Mouse (Mus musculus) erythroblast, adult 5-6 weeks (primary cell): ENCODE results near the gene Speer4f2. TPM values are rescaled to one million over a fixed set of nuclear protein-coding genes. Genes with fewer than 3 reads are reported as not detected.
"Not testable (repeated sequence)": the region's sequence is repeated elsewhere in the genome, so short reads cannot be mapped to it uniquely, and the experiment has no call there.

ENCODE experiments used
- ATAC-seq: replicated peaks from 2 replicates; pipeline ENCODE4 v1.8.0; 2016; ENCODE audit warnings: moderate number of reproducible peaks, mild to moderate bottlenecking, moderate TSS enrichment, inconsistent platforms; ENCODE audit not compliant: poor library complexity, low FRiP score, severe bottlenecking
- total RNA-seq, 2 experiments: library from RNA; stranded (forward) in 1 of 2; stranded (reverse) in 1 of 2; fragments of 150-400 nt in 1 of 2; fragments of 200-764, 138-1000 nt in 1 of 2; gene quantifications; 2 replicates each; pipeline versions ENCODE4 v1.2.3 to v1.2.4; 2015 to 2017; ENCODE audit warnings: low replicate concordance in 2 of 2

The Speer4f2 gene
- total RNA-seq (2015; ENCODE audit: low replicate concordance) (not detected in 2 replicates), total RNA-seq (2017; ENCODE audit: low replicate concordance) (not detected in 2 replicates)

DNA sequence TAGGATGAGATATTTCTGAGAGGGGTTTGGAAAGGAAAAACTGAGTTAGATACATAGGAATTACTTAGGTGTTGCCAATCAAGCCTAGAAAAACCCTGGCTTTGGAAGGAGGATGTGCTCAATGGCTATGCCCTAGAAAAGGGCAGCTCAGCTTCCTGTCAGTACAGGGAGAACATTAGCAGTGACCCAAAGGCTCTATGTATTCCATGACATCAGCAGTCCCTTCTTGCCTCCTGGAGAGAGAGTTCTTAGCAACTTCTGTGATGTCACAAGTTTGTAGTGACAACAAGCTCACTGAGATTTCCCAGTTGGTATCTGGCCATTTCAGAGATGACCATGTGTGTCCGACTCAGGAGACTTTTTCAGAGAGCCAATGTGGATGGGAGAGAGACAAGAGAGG, at the start of gene Speer4f2:
Gene Speer4f2, plus strand, starts transcription at position 301 of the 400 bp plus-strand sequence.
- ATAC-seq = not testable (repeated sequence)

DNA sequence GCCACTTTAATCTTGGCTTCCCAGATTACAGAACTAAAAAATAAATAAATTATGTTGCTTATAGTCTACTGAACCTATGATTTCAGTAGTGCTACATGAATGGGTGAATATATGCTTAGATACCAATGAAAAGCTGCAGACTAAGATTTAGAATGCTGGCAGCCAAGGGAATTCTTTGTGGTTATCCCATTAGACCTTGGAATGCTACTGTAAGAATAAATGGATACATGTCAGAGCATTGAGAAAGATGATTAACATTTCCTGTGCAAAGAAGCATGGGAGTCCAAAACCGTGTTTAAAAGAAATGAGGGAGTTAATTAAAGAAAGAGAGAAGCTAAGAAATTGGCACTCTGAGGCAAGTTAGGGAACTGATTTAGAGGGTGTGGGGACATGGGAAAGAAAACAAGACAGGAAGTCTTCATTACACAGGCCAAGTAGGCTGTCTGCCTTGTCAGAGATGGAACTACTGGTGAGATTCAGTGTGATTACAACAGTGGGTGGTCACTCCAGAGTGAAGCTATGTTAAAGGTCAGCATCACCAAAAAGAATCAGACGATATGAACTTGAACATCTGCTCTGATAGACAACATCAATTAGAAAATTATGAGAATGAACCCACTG, 43.9 kb upstream of the Speer4f2 start:
- ATAC-seq = no peak

DNA sequence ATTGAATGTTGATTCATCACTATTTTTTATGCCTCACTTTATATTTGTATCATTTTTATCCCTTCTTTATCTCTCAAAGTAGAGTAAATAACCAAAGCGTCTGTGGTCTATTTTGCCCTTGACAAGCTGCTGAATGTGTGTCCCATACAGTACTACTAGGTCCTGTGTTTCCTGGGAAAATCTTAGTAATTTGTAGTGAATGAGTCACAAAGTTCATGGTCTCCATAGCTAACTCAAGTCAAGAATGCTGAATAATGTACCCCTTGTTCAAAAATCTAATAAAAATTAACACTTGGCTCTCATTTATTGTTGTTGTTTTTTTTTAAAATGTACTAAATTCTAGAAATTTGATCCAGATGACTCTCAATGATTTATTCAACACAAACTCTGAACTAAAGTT, 38.1 kb upstream of the Speer4f2 start:
- no peak for ATAC-seq

DNA sequence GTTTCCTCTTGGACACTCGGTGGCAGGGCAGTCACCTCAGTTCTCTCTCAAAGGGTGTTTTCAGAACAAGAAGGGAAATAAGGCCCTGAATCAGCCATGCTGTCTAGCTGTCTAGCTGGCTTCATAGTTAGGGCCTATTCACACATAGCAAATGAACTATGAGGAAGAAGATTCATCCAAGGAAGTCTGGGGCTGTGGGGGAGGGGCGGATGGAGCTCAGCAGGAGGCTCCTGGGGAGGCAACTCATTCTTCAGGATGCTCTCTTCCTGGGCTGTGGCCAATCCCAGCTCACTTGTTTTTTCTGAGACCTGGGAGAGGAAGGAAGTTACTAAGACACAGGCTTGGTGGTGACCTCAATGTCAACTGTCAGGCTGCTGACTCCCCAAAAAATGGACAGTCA, 27.2 kb upstream of the Speer4f2 start:
- ATAC-seq = not testable (repeated sequence)

DNA sequence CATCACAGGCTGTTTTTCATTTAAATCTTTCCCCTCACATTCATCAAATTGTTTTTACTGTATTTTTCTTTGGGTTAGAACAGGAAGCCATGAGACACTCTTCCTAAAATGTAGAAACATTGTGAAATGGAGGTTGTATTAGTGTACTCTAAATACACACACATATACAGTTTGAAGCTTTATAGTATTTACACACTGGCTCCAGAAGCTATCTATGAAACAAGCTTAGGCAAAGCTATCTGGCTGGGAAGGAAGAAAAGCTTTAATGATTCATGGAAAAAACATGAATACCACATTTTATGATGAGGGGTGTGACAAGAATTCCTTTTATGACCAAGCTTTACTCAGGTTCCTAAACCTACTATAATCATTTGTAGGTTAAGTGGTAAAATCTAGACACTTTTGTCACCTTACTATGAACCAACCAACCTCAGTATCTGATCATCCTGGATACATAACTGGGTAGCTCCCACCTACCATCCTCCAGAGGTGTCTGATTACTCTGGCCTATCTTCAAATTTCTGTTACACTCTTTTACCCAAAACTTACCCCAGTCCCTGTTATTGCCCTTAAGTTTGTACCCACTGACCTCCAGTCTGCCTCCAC, 13.5 kb upstream of the Speer4f2 start:
- no peak for ATAC-seq

DNA sequence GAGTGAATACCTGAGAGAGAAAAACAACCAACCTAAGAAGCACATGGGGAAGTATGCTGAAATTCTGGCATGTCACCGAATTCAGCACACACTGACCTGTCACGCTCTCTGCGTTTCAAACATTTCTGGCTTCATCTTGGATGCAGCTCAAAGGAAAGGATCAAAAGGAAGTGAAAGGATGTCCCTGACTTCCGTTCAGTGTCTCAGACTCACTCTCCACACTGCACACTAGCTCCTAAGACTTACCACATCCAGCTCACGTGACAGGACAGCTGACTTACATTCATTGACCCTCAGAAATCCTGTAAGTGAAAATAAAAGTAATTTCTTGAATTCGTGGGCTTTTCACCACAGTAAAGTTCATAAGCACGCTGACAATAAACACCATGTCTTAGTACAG, 16.9 kb downstream of the Speer4f2 start:
- no peak for ATAC-seq

DNA sequence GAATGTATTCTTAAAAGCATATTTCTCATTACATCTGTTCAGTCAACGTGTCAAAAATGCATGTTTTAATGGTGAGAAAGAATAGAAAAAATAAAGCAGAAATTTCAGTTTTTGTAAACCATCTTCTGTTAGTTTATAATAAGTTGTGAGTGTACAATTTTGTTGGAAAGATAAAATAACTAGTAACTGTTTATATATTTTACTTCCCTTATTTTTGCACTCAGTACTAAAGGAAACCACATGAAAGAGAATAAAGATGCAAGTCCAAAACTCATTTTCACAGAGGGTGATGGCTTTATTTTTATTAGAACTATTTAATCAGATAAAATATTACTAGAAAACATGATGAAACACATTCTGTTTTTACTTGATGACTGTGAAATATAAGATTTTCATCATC, 18.2 kb downstream of the Speer4f2 start:
- ATAC-seq = no peak

DNA sequence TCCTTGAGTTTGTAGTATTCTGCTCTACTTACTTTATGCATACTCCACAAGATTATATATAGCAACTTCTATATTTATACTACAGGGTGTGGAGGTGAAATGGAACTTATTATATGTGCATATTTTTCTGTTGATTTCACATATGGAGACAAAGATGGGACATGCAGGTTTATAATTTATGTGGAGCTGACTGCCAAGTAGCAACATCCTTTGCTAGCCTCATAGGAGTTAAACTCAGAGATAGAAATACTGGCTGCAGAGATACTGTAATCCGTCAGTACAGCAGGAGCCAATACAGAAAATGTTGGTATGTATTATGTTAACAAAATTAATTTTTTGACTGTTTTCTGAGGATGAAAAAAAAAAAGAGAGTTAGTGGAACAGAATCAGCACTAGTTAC, 27.6 kb downstream of the Speer4f2 start:
- ATAC-seq = no peak

DNA sequence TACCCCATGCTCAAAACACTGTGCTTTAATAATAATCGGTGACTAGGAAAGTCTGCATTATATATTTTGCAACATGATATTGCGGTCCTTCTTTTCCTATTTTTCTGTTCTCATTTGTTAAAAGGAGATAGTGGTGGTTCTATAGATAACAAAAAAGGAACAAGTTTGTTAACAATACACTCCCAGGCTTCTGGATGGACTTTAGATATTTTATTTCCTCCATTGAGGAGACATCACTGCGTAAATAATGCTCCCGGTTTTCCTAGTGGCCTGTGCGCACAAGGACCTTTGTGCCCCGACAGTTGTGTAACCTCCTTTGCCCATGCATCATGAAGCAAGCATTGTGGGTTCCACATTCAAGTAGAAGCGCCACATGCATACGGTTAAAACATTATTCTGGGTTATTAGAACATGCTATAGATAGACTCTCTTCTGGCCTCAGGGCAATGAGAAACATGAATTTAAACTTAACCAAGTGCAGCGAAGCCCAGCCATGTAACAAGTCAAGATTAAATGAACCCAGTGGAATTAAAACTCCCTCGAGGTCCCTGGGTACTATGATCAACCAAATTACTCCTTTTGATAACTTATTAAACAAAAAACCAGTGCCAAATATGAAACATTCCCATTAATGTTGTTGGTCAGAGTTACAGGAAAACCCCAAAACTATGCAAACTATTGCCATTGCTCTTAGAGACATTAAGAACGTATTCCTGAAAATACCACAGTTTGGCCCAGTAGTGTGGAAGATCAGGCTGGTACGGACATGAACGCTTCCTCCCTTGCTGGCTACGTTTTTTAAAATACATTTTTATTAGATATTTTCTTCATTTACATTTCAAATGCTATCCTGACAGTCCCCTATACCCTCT, 28.5 kb downstream of the Speer4f2 start:
- ATAC-seq = no peak

DNA sequence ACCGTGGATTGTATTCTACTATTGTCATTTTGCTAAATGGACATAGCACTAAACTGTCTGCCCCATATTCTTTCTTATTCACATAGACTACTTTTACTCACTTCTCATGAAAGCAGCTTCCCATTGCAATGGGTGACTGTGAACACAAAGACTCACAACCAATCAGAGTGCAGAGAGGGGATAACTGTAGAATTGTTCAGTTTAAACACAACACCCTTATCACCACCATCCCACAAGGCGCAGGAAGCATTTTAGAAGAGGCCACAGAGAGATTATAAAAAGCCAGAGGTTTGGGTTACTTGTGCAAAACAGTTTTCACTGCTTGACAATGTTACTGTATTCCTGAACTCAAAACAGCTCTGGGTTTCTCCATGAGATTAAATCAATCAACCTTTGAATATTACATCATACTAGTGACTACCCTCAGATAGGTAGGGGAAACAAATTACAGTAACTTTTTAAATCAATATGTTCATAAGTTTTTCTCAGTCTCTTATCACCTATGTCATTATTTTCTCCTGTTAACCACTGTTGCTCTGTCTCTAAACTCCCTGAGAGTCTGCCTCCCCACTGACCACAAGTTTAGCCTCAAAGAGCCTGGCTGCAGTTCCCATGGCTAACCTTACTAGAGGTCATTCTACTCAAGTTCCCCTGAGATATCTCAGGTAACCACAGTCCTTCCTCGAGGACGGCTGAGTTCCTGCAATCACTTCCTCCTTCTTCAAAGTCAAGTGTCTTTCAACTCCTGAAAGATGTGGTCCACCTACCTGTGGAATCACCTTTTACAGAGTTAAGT, 29.5 kb downstream of the Speer4f2 start:
- ATAC-seq = no peak

DNA sequence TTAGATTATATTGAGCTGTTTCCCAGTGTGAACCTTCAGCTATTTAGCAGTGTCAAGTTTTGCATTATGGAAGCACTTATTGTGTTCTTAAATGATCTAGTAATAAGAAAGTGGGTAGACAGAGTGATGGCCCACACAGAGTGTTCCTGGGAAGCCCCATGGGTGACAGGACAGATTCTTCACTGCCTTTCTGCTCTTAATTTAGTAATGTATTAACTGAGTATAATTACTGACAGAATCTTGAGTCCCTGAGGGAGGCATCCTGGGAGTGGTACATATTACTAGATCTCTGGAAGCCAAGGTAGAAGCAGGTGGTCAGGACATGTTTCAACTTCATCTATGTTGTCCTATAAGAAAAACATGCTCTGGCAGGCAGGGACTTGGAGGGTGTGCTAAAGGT, 30.6 kb downstream of the Speer4f2 start:
- ATAC-seq = no peak

DNA sequence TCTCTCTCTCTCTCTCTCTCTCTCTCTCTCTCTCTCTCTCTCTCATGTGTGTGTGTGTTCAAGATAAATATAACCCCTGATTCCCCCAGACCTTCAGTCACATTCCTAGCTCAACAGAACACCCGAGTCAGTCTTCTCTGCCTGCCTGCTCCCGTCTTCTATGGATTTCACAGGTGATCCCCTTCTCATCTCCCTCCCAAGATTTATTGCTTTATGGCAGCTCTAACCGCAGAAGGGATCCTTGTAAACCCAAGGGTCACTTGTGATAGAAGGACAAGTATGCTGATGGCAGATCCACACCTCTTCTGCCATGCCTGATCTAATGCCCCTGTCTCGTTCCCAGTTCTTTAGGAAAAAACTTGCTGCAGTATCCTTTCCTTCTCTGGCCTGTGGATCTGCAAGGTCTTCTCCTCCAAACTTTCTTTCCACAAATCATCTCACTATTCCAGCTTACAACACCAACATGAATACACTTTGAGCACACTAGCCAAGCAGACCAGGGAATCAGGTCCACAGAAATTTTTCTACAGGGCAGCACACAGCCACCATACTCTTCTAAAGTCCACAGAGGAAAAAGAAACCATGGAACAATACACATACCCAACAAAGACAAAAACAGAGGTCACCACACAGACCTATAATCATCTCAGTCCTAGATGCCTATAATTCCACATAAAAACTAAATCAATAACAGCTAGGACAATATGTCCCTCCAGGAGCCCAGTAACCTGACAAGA, 36.1 kb downstream of the Speer4f2 start:
- ATAC-seq = no peak

DNA sequence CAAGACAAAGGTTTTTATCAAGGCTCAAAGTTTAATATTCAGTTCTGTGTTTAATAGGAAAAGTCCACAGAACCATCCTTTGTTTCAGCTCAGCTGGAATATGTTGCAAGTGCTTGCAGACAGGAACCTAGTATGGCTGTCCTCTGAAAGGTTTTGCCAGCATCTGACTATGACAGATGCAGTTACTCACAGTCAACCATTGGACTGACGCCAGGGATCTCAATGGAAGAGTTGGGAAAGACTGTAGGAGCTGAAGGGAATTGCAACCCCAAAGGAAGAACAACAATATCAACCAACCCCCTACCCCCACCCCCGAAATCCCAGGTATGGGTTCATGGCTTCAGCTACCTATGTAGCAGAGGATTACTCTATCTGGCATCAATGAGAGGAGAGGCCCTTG, 44.2 kb downstream of the Speer4f2 start:
- ATAC-seq = no peak

DNA sequence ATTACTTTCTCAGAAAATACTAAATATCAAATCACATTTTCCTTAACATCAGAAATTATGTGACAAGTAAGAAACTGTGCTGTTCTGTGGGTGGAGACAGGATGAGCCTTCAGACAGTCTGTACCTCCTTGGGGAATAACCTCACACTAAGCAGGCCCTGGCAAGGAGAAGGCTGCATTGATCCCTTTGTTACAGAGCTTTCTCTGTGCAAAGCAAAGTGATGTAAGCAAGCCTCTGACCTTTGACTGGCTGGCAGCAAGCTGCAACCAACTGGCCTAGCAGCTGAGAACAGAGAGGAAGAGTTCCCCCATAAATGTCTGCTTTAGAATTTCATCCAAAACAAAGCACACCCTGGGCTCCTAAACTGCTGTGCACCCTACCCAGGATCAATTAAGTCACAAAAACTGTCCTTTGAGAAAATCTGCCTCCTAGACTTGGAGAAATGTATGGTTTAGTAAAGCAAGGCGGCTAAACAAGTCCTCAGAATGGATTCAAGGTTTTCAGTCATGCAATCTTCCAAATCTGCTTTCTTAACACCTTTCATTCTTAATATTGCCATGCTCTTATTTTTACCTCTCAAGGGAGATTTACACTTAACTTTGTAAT, 46.3 kb downstream of the Speer4f2 start:
- ATAC-seq = no peak

DNA sequence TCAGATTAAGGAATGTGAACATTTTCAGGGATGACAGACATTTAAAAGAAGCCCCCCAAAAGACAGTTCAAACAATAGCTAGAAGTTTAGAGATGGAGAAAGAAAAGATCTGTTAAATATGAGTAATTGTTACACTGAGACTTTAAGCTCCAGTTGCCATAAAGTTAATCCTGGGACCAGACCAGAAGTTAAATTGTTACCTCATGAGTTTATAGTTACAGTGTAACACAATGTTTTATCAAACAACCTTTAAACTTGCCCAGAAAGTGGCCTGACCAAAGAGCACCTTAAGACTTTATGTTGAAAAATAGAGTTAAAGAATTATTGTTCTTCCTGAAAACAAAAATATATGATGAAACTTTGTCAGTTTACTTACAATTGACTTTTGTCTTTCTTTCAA, 46.9 kb downstream of the Speer4f2 start:
- ATAC-seq = no peak

DNA sequence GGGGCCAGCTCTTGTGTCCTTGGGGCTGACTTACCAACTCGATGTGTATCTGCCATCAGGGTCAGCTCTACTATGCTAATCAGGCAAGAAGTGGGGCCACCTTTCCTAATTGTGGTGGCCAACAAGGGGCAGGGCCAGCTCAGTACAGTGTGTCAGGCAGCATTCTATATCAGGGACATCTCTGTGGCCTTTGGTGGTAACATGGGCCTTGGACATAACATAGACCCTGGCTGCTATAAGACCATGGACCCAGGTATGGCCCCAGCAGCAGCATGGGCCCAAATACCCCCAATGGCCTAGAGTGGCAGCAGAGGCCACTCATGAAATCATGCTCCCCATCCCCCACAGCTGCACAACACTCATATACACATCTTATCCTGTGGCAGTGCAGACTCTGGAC, 49.2 kb downstream of the Speer4f2 start:
- no peak for ATAC-seq

DNA sequence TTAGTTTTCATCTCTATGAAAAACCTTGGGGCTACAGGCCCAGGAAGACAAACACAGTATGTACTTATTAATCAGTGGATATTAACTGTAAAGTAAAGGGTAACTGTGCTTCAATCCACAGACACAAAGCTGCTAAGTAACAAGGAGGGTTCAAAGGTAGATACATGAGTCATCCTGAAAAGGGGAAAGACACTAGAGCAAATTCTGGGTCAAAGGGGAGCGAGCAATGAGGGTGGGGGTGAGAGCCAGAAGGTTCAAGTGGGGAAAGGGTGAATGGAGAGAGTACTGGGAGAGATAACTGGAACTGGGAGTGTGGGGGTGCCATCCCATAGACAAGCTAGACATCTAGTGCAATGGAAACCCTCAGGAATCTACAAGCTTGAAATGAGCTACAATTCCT, 54.0 kb downstream of the Speer4f2 start:
- no peak for ATAC-seq
